Mouse (Mus musculus): ENCODE data around the gene Zfp568. TPM values are rescaled to one million over a fixed set of nuclear protein-coding genes. Genes with fewer than 3 reads are reported as not detected.

Gene Zfp568
- polyA plus RNA-seq, 1 experiment: 3.3 TPM

DNA sequence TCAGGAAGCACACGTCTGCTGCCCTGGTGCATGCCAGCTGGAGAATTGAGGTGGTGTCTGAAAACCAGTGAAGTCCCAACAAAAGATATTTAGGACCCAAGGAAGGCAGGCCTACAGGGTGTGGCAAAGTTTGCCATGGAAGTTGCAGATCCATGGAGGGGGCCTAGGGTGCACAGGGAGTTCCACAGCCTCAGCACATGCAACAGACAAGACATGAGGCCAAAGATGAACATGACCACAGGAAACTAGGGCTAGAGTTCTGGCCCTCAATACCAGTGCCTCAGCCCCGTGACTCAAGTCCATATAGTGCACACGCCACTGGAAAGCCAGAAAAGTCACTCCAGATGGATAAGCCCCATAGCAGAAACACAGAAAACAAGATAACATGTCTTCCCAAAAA is 44.8 kb downstream of the Zfp568 start:
- DNase-seq: no peak
- no peaks in the 10 kb centered on the region for H3K27me3 ChIP-seq (ENCODE audit: control insufficient read depth, insufficient read depth, low read length)
- no peak overlapping the region for H3K4me3 ChIP-seq (replicated peaks; ENCODE audit: insufficient read depth, low read depth, low read length)
- WGBS: 81% methylated on average over 3 of the region's 3 CpGs
- no peaks in the 10 kb centered on the region for H3K4me1 ChIP-seq (ENCODE audit: control insufficient read depth, insufficient read depth, low read length)
- no peak for TF ChIP-seq CTCF (IDR thresholded peaks at IDR 0.05; ENCODE audit: borderline replicate concordance, insufficient read depth, low read depth, low read length)
- TF ChIP-seq POLR2A (IDR thresholded peaks at IDR 0.05; ENCODE audit: borderline replicate concordance, insufficient read depth, low read length): no peak
- H3K27ac ChIP-seq (ENCODE audit: insufficient read depth, low read length): no peak overlapping the region

GRCm38 (mm10) chr7:30030677-30031076 is 46.9 kb downstream of the Zfp568 start:
- no peaks in the 10 kb centered on the region for H3K4me1 ChIP-seq (ENCODE audit: control insufficient read depth, insufficient read depth, low read length)
- DNase-seq: no peak
- H3K27me3 ChIP-seq (ENCODE audit: control insufficient read depth, insufficient read depth, low read length): no peaks in the 10 kb centered on the region
- no peak overlapping the region for H3K4me3 ChIP-seq (replicated peaks; ENCODE audit: insufficient read depth, low read depth, low read length)
- no peak for TF ChIP-seq CTCF (IDR thresholded peaks at IDR 0.05; ENCODE audit: borderline replicate concordance, insufficient read depth, low read depth, low read length)
- TF ChIP-seq POLR2A (IDR thresholded peaks at IDR 0.05; ENCODE audit: borderline replicate concordance, insufficient read depth, low read length): no peak
- 32% methylated on average over 6 of the region's 6 CpGs for WGBS
- H3K27ac ChIP-seq (ENCODE audit: insufficient read depth, low read length): no peak overlapping the region

DNA sequence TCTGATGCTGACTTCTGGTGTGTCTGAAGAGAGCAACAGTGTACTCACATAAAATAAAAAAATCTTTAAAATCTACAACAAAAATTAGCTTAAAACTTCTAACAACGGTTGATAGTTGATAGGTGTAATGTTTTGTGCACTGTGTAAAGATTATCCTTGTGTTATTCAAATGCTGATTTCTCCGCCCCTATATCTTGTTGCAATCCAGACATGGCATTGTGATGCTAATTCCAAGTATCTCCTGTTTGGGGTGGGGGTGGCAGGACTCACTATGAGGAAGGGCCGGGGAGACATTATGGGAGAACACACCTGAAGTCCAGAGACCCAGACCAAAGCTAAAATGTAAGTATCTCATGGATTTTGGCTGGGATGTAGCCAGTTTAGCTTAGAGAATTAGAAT is 47.6 kb downstream of the Zfp568 start:
- no peaks in the 10 kb centered on the region for H3K4me1 ChIP-seq (ENCODE audit: control insufficient read depth, insufficient read depth, low read length)
- no peak overlapping the region for H3K27ac ChIP-seq (ENCODE audit: insufficient read depth, low read length)
- DNase-seq: no peak
- H3K27me3 ChIP-seq (ENCODE audit: control insufficient read depth, insufficient read depth, low read length): no peaks in the 10 kb centered on the region
- 75% methylated on average over 3 of the region's 3 CpGs for WGBS
- no peak for TF ChIP-seq CTCF (IDR thresholded peaks at IDR 0.05; ENCODE audit: borderline replicate concordance, insufficient read depth, low read depth, low read length)
- no peak for TF ChIP-seq POLR2A (IDR thresholded peaks at IDR 0.05; ENCODE audit: borderline replicate concordance, insufficient read depth, low read length)
- H3K4me3 ChIP-seq (replicated peaks; ENCODE audit: insufficient read depth, low read depth, low read length): no peak overlapping the region

GRCm38 (mm10) chr7:30034331-30034730 is 50.6 kb downstream of the Zfp568 start:
- TF ChIP-seq POLR2A (IDR thresholded peaks at IDR 0.05; ENCODE audit: borderline replicate concordance, insufficient read depth, low read length) (no peak), CTCF (IDR thresholded peaks at IDR 0.05; ENCODE audit: borderline replicate concordance, insufficient read depth, low read depth, low read length) (no peak)
- no peak overlapping the region for H3K27ac ChIP-seq (ENCODE audit: insufficient read depth, low read length)

DNA sequence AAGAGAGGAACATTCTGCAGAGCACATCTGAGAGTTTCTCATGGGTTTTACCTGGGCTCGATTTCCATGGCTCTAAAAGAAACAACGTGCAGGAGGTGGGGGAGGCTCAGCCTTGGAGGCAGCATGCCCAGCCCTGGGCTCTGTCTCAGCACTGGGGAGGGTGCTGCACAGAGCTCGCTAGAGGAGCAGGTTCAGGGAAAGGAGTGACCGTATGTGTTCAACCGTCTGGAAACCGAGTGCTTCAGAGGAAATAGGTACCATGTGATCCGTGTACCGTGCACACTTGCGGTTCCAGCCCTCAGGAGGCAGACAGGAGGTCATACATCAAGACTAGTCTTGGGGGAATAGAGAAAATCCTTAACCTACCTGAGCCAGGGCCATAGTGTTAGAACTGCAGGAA is 60.6 kb downstream of the Zfp568 start:
- 64% methylated on average over 9 of the region's 9 CpGs for WGBS
- no peak for DNase-seq
- TF ChIP-seq CTCF (IDR thresholded peaks at IDR 0.05; ENCODE audit: borderline replicate concordance, insufficient read depth, low read depth, low read length) (no peak), POLR2A (IDR thresholded peaks at IDR 0.05; ENCODE audit: borderline replicate concordance, insufficient read depth, low read length) (no peak)
- Histone ChIP-seq H3K4me3 (replicated peaks; ENCODE audit: insufficient read depth, low read depth, low read length) (no peak overlapping the region), H3K27ac (ENCODE audit: insufficient read depth, low read length) (no peak overlapping the region), H3K4me1 (ENCODE audit: control insufficient read depth, insufficient read depth, low read length) (no peaks in the 10 kb centered on the region), H3K27me3 (ENCODE audit: control insufficient read depth, insufficient read depth, low read length) (no peaks in the 10 kb centered on the region)

More at GRCm38 (mm10) chr7:30034331-30034730, 50.6 kb downstream of the Zfp568 start:
- H3K4me3 ChIP-seq (replicated peaks; ENCODE audit: insufficient read depth, low read depth, low read length): no peak overlapping the region
- H3K27me3 ChIP-seq (ENCODE audit: control insufficient read depth, insufficient read depth, low read length): no peaks in the 10 kb centered on the region
- no peaks in the 10 kb centered on the region for H3K4me1 ChIP-seq (ENCODE audit: control insufficient read depth, insufficient read depth, low read length)
- no peak for DNase-seq
- 93% methylated on average over 12 of the region's 12 CpGs for WGBS

- Histone ChIP-seq H3K4me1 (ENCODE audit: control insufficient read depth, insufficient read depth, low read length) (0 out of 2 replicates have a peak, but pooled peaks cover 3% of the 10 kb centered on the region), H3K4me3 (replicated peaks; ENCODE audit: insufficient read depth, low read depth, low read length) (no peak overlapping the region), H3K27ac (ENCODE audit: insufficient read depth, low read length) (no peak overlapping the region), H3K27me3 (ENCODE audit: control insufficient read depth, insufficient read depth, low read length) (no peaks in the 10 kb centered on the region)
- 70% methylated on average over 4 of the region's 4 CpGs for WGBS
- no peak for DNase-seq
- TF ChIP-seq CTCF (IDR thresholded peaks at IDR 0.05; ENCODE audit: borderline replicate concordance, insufficient read depth, low read depth, low read length): no peak
- TF ChIP-seq POLR2A (IDR thresholded peaks at IDR 0.05; ENCODE audit: borderline replicate concordance, insufficient read depth, low read length): no peak
Observed at GRCm38 (mm10) chr7:30048126-30048525, 64.4 kb downstream of the Zfp568 start.

DNA sequence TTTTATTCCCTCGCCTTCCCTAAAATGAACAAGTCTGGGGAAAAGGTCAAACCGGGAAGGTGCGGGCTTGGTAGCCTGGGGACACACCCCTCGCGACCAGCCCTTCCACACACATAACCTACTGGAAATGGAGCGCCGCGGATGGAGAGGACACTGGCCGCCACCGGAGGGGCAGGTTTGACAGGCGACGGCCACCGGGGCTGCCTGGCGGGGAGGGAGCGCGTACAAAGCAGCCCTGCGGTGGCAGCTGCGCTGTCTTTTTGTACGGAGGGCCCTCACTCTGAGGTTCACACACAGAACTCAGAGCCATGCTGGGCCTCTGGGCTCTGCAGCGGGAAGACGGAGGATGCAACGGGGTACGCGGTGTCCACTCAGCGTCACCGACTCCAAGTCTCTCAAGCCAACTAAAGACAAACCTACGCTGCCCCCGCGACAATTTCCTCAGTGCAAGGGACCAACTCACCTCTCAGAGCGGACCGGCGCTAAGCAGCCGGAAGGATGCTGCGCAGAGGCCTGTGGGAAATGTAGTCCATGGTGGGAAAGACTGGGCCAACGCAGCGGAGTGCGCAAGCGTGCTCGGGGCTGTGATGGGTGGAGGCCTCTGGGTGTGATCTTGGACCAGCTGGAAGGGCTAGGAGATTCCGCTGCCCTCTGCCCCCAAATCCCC is 67.3 kb downstream of the Zfp568 start, which contains the start of gene Zfp14:
Gene Zfp14, minus strand, starts transcription at position 499 of the 667 bp plus-strand sequence.
- peak; percentile 94 to 95 for DNase-seq
- Histone ChIP-seq H3K4me1 (ENCODE audit: control insufficient read depth, insufficient read depth, low read length) (0 out of 2 replicates have a peak, but pooled peaks cover 3% of the 10 kb centered on the region), H3K27ac (ENCODE audit: insufficient read depth, low read length) (peak within 1 kb of the TSS; percentile 65), H3K27me3 (ENCODE audit: control insufficient read depth, insufficient read depth, low read length) (no peaks in the 10 kb centered on the region), H3K4me3 (replicated peaks; ENCODE audit: insufficient read depth, low read depth, low read length) (peak within 1 kb of the TSS; percentile 78)
- under 1% methylated on average over 40 of the region's 40 CpGs for WGBS
- TF ChIP-seq POLR2A (IDR thresholded peaks at IDR 0.05; ENCODE audit: borderline replicate concordance, insufficient read depth, low read length) (peak; percentile 76; the same call in 1 of the 2 replicates), CTCF (IDR thresholded peaks at IDR 0.05; ENCODE audit: borderline replicate concordance, insufficient read depth, low read depth, low read length) (no peak)

DNA sequence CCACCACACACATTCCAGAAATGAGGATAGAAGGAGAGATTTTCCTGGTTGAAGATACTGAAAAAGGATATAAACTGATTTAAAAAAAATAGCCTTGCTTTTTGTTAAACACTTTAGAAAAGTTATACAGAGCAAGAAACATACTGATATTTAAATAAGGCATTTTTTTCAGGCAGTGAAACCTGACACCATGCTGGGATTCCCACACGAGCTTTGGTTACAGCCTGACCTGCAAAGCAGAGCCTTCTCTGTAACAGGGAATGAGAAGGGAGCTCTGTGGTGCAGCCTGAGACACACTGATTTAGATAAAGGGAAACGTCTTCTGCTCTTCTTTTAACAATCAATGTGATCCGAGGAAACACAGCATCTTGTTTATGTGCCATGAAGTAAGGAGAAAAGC is 69.8 kb downstream of the Zfp568 start:
- Histone ChIP-seq H3K27ac (ENCODE audit: insufficient read depth, low read length) (no peak overlapping the region), H3K4me3 (replicated peaks; ENCODE audit: insufficient read depth, low read depth, low read length) (no peak overlapping the region), H3K4me1 (ENCODE audit: control insufficient read depth, insufficient read depth, low read length) (0 out of 2 replicates have a peak, but pooled peaks cover 3% of the 10 kb centered on the region), H3K27me3 (ENCODE audit: control insufficient read depth, insufficient read depth, low read length) (no peaks in the 10 kb centered on the region)
- 9% methylated on average over 3 of the region's 3 CpGs for whole genome bisulfite sequencing
- DNase-seq: no peak
- TF ChIP-seq CTCF (IDR thresholded peaks at IDR 0.05; ENCODE audit: borderline replicate concordance, insufficient read depth, low read depth, low read length) (no peak), POLR2A (IDR thresholded peaks at IDR 0.05; ENCODE audit: borderline replicate concordance, insufficient read depth, low read length) (no peak)

All from cerebellum, adult 2 months (tissue).